In genomic region chr12:31862668-31863538, GRCm38 (mm10) we compare ENCODE assay signal across 19 mouse cellular contexts.
DNase-seq lines count a peak whose midpoint lies in the region; ATAC-seq and TF ChIP-seq lines count a peak whose summit lies in the region.
"Had no signal": no experiment of that assay in that cellular context is flagged by ENCODE, and none has a peak within 500 bp of the region (broad histone marks: within the 10 kb centered on the region; RNA-seq: fewer than 3 reads in every experiment).

No protein-coding gene starts in this region.

- H3K9me3 ChIP-seq in liver, embryonic 11.5 days (ENCODE audit: control insufficient read depth, low read length): no peaks in the 10 kb centered on the region
- H3K9me3 ChIP-seq in liver, embryonic 12.5 days (replicated peaks): no peaks in the 10 kb centered on the region
- no peaks in the 10 kb centered on the region for H3K9me3 ChIP-seq in stomach, postnatal 0 days (ENCODE audit: control insufficient read depth, low read length)
- H3K9me3 ChIP-seq: forebrain, embryonic 12.5 days; midbrain, embryonic 15.5 days had no signal

- no peaks in the 10 kb centered on the region for H3K36me3 ChIP-seq in liver, embryonic 11.5 days (ENCODE audit: control insufficient read depth, insufficient read depth, low read length)
- no peaks in the 10 kb centered on the region for H3K36me3 ChIP-seq in liver, embryonic 12.5 days
- H3K36me3 ChIP-seq in stomach, postnatal 0 days (ENCODE audit: control insufficient read depth, insufficient read depth, low read length): no peaks in the 10 kb centered on the region
- H3K36me3 ChIP-seq: forebrain, embryonic 12.5 days; midbrain, embryonic 15.5 days had no signal

- H3K27me3 ChIP-seq in liver, embryonic 11.5 days (replicated peaks; ENCODE audit: control insufficient read depth, insufficient read depth, low read length): no peaks in the 10 kb centered on the region
- no peaks in the 10 kb centered on the region for H3K27me3 ChIP-seq in liver, embryonic 12.5 days (replicated peaks)
- no peaks in the 10 kb centered on the region for H3K27me3 ChIP-seq in stomach, postnatal 0 days (ENCODE audit: control insufficient read depth, insufficient read depth, low read length)
- H3K27me3 ChIP-seq: forebrain, embryonic 12.5 days; midbrain, embryonic 15.5 days had no signal

- WGBS in liver, embryonic 11.5 days: 61% methylated on average over 16 of the region's 16 CpGs
- WGBS in liver, embryonic 12.5 days (ENCODE audit: insufficient replicate concordance): 52% methylated on average over 16 of the region's 16 CpGs
- WGBS in stomach, postnatal 0 days: 89% methylated on average over 16 of the region's 16 CpGs

- peaks cover 3% of the 10 kb centered on the region for H3K4me1 ChIP-seq in liver, embryonic 11.5 days (replicated peaks; ENCODE audit: control insufficient read depth, insufficient read depth, low read length)
- peaks cover 12% of the 10 kb centered on the region for H3K4me1 ChIP-seq in liver, embryonic 12.5 days
- H3K4me1 ChIP-seq in stomach, postnatal 0 days (replicated peaks; ENCODE audit: control insufficient read depth, insufficient read depth): no peaks in the 10 kb centered on the region
- H3K4me1 ChIP-seq: forebrain, embryonic 12.5 days; midbrain, embryonic 15.5 days had no signal

- 0 out of 2 replicates have a peak, but pooled peaks have one; percentile 31 for ATAC-seq in liver, embryonic 11.5 days (replicated peaks; ENCODE audit: low FRiP score)
- peak; percentile 65 for ATAC-seq in liver, embryonic 12.5 days
- peak; percentile 85 for ATAC-seq in megakaryocyte progenitor cell, adult 5-6 weeks (replicated peaks; ENCODE audit: poor library complexity)
- ATAC-seq in stomach, postnatal 0 days (ENCODE audit: low FRiP score, low TSS enrichment): no peak
- ATAC-seq: CD4-positive, CD25-positive, alpha-beta regulatory T cell, adult 4 months; hindbrain, postnatal 0 days; midbrain, embryonic 15.5 days had no signal

- H3K4me3 ChIP-seq in liver, embryonic 11.5 days (ENCODE audit: low read depth, low read length): no peak overlapping the region
- no peak overlapping the region for H3K4me3 ChIP-seq in liver, embryonic 12.5 days
- H3K4me3 ChIP-seq in stomach, postnatal 0 days (ENCODE audit: low read depth, low read length): no peak overlapping the region
- H3K4me3 ChIP-seq: forebrain, embryonic 12.5 days; left cerebral cortex, adult 2 months; midbrain, embryonic 15.5 days had no signal

- no peak overlapping the region for H3K27ac ChIP-seq in liver, embryonic 11.5 days (ENCODE audit: low read depth, low read length)
- H3K27ac ChIP-seq in liver, embryonic 12.5 days: no peak overlapping the region
- H3K27ac ChIP-seq in stomach, postnatal 0 days (replicated peaks): no peak overlapping the region
- H3K27ac ChIP-seq: forebrain, embryonic 12.5 days; hindbrain, postnatal 0 days; left cerebral cortex, adult 2 months; macrophage; midbrain, embryonic 15.5 days had no signal

- H3K9ac ChIP-seq in liver, embryonic 11.5 days (ENCODE audit: low read depth, low read length): no peak overlapping the region
- no peak overlapping the region for H3K9ac ChIP-seq in liver, embryonic 12.5 days
- no peak overlapping the region for H3K9ac ChIP-seq in stomach, postnatal 0 days (ENCODE audit: low read length)
- H3K9ac ChIP-seq: forebrain, embryonic 12.5 days; lung, embryonic 14.5 days; midbrain, embryonic 15.5 days had no signal

- no peak for TF ChIP-seq CTCF in stomach, postnatal 0 days (IDR thresholded peaks at IDR 0.05; ENCODE audit: low read depth)

- H3K4me2 ChIP-seq in liver, embryonic 11.5 days: peak overlapping the region; percentile 27; the same call in 1 of the 2 replicates
- H3K4me2 ChIP-seq in liver, embryonic 12.5 days: peak overlapping the region; percentile 44
- H3K4me2 ChIP-seq in stomach, postnatal 0 days (replicated peaks; ENCODE audit: low read depth): no peak overlapping the region
- H3K4me2 ChIP-seq: forebrain, embryonic 12.5 days; lung, embryonic 14.5 days; midbrain, embryonic 15.5 days had no signal

- DNase-seq in liver, embryonic 11.5 days (ENCODE audit: low spot score): no peak
- no peak for DNase-seq in liver
- peak; percentile 33 for DNase-seq in c-Kit-positive CD71-positive TER-119-positive erythroid progenitor cells, embryonic 14.5 days (ENCODE audit: low spot score)
- DNase-seq in cerebellum, adult 11 months: no peak
- DNase-seq in stomach, postnatal 0 days (ENCODE audit: low spot score): no peak
- DNase-seq: cerebellum, adult 9-10 months; gastrocnemius, postnatal 10 days; kidney, adult 11 months; kidney, postnatal 10 days; lung, embryonic 14.5 days; thymus, postnatal 36 days had no signal

- TF ChIP-seq EP300 in stomach, postnatal 0 days (optimal IDR thresholded peaks at IDR 0.05): no peak
